Mouse (Mus musculus) heart, adult 2 months (tissue): ENCODE results near the gene Lin7a.

ENCODE experiments used
- CTCF ChIP-seq: fragments of 200-600 bp; IDR thresholded peaks from 2 replicates; pipeline ENCODE4 v1.8.1; 2022; ENCODE audit warnings: antibody characterized with exemption, mild to moderate bottlenecking, moderate library complexity
- POLR2A ChIP-seq: fragments of 200-500 bp; IDR thresholded peaks from 2 replicates; pipeline ENCODE4 v1.6.1; 2011; ENCODE audit warnings: mild to moderate bottlenecking, low read depth, low read length, control low read depth; ENCODE audit not compliant: insufficient read depth

DNA sequence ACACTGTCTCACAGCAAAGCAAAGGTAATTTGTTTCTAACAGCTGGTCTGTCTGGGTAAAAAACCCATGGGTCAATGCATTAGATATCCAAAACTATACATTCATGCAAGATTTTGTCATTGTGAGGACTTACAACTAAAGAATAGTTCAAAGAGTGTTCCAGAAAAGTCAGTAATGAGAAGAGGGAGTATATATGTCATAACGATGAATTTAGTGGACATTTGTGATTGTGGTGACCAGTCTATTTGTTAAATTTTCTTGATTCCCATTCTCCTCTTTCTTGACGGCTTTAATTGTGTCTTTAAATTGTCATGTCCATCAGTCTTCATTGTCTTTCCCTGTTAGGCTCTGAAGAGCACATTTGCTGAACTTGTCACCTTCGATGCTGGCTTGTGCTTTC, 42.1 kb upstream of the Lin7a start:
- TF ChIP-seq CTCF = no peak
- no peak for TF ChIP-seq POLR2A
